Mouse (Mus musculus) limb, embryonic 12.5 days (tissue): ENCODE data around the gene Gpd1. TPM values are rescaled to one million over a fixed set of nuclear protein-coding genes. Genes with fewer than 3 reads are reported as not detected.

ENCODE experiments used
- ATAC-seq: fragments of 200-750 bp; cut with Nextera tagmentation; 2 replicates; pipeline ENCODE4 v1.8.0; 2017; ENCODE audit warnings: low read depth, moderate TSS enrichment; ENCODE audit not compliant: insufficient number of reproducible peaks, insufficient read depth, low FRiP score, low TSS enrichment
- H3K27ac ChIP-seq: fragments of 300-500 bp; sonication (generic); 2 replicates; pipeline ENCODE4 v1.5.1; 2016; ENCODE audit warnings: mild to moderate bottlenecking, moderate library complexity
- H3K27me3 ChIP-seq: fragments of 300-500 bp; sonication (generic); 2 replicates; pipeline ENCODE4 v1.6.1; 2016; ENCODE audit warnings: mild to moderate bottlenecking, moderate library complexity
- H3K36me3 ChIP-seq: fragments of 300-500 bp; sonication (generic); 2 replicates; pipeline ENCODE4 v1.6.1; 2016; ENCODE audit warnings: mild to moderate bottlenecking, moderate library complexity
- H3K4me1 ChIP-seq: fragments of 300-500 bp; sonication (generic); replicated peaks from 2 replicates; pipeline ENCODE4 v1.6.1; 2016
- H3K4me2 ChIP-seq: fragments of 300-500 bp; sonication (generic); 2 replicates; pipeline ENCODE4 v1.6.1; 2016; ENCODE audit warnings: mild to moderate bottlenecking, moderate library complexity
- H3K4me3 ChIP-seq: fragments of 300-500 bp; sonication (generic); replicated peaks from 2 replicates; pipeline ENCODE4 v1.5.1; 2016; ENCODE audit warnings: mild to moderate bottlenecking
- H3K9ac ChIP-seq: fragments of 300-500 bp; sonication (generic); replicated peaks from 2 replicates; pipeline ENCODE4 v1.6.1; 2016; ENCODE audit warnings: mild to moderate bottlenecking, moderate library complexity
- H3K9me3 ChIP-seq: fragments of 300-500 bp; sonication (generic); 2 replicates; pipeline ENCODE4 v1.6.1; 2016; ENCODE audit warnings: mild to moderate bottlenecking, moderate library complexity
- WGBS: fragments of 180-500 bp; shearing (Covaris S2); methylation state at CpG from one replicate; pipeline ENCODE4 v1.1.7; 2016; 5-methylcytosine and 5-hydroxymethylcytosine counted together
- polyA plus RNA-seq: library from polyadenylated mRNA; unstranded; fragments of >200 nt; fragmentation: Nextera tagmentation; extraction: Ambion mirVana; gene quantifications from 2 replicates; pipeline ENCODE4 v1.2.1, GENCODE M21; 2016

The Gpd1 gene
- polyA plus RNA-seq, 1 experiment from 2014 or later: 0.58 TPM

- peak overlapping the region; percentile 70 for H3K4me2 ChIP-seq
These were observed 55.6 kb downstream of the Gpd1 start for GRCm38 (mm10) chr15:99772925-99773324.

More at GRCm38 (mm10) chr15:99772925-99773324, 55.6 kb downstream of the Gpd1 start:
- H3K9me3 ChIP-seq: no peaks in the 10 kb centered on the region
- H3K4me3 ChIP-seq: peak overlapping the region; percentile 71
- no peak overlapping the region for H3K9ac ChIP-seq
- ATAC-seq: no peak
- H3K27me3 ChIP-seq: no peaks in the 10 kb centered on the region
- H3K27ac ChIP-seq: peak overlapping the region; percentile 94
- H3K4me1 ChIP-seq: peaks cover 12% of the 10 kb centered on the region
- 30% methylated on average over 3 of the region's 3 CpGs for WGBS
- H3K36me3 ChIP-seq: peaks cover 6% of the 10 kb centered on the region

Other genes with a start within 250 kb of the Gpd1 start
- 18.6 and 20.2 TPM in 2 replicates for gene Bcdin3d, start 242.8 kb upstream of the Gpd1 start, polyA plus RNA-seq
- 0.20 and 0.24 TPM in 2 replicates for gene Faim2, start 189.3 kb upstream of the Gpd1 start, polyA plus RNA-seq
- not detected in 2 replicates for gene Aqp2, start 138.5 kb upstream of the Gpd1 start, polyA plus RNA-seq
- gene Aqp5, start 126.7 kb upstream of the Gpd1 start, polyA plus RNA-seq: not detected in 2 replicates
- gene Aqp6, start 116.1 kb upstream of the Gpd1 start, polyA plus RNA-seq: not detected in 2 replicates
- 139 and 143 TPM in 2 replicates for gene Racgap1, start 65.9 kb upstream of the Gpd1 start, polyA plus RNA-seq
- gene Asic1, start 47.1 kb upstream of the Gpd1 start, polyA plus RNA-seq: 1.6 TPM in 2 replicates
- 71.3 and 74.9 TPM in 2 replicates for gene Smarcd1, start 15.4 kb upstream of the Gpd1 start, polyA plus RNA-seq
- not detected in 2 replicates for gene Gm17349, start 12.0 kb upstream of the Gpd1 start, polyA plus RNA-seq
- gene Cox14, start 8.1 kb downstream of the Gpd1 start, polyA plus RNA-seq: 145 and 146 TPM in 2 replicates
- 73.3 and 78.0 TPM in 2 replicates for gene Cers5, start 55.4 kb downstream of the Gpd1 start, polyA plus RNA-seq
- gene Lima1, start 157.9 kb downstream of the Gpd1 start, polyA plus RNA-seq: 79.4 and 86.4 TPM in 2 replicates
- gene Fam186a, start 249.5 kb downstream of the Gpd1 start, polyA plus RNA-seq: 0.03 TPM in 1 of 2 replicates, not detected in the other